Mouse (Mus musculus) intestine, postnatal 0 days (tissue): ENCODE measurements around the gene Cdhr2. TPM values are rescaled to one million over a fixed set of nuclear protein-coding genes. Genes with fewer than 3 reads are reported as not detected.

Source experiments
- ATAC-seq: fragments of 200-750 bp; cut with Nextera tagmentation; 2 replicates; pipeline ENCODE4 v1.8.0; 2017; ENCODE audit warnings: mild to moderate bottlenecking, moderate TSS enrichment, moderate library complexity
- H3K27ac ChIP-seq: fragments of 300-500 bp; sonication (generic); 2 replicates; pipeline ENCODE4 v1.5.1; 2014; ENCODE audit warnings: mild to moderate bottlenecking, low read depth, low read length, moderate library complexity
- H3K27me3 ChIP-seq: fragments of 300-500 bp; sonication (generic); replicated peaks from 2 replicates; pipeline ENCODE4 v1.6.1; 2014; ENCODE audit warnings: low read length, mixed read lengths; ENCODE audit not compliant: control insufficient read depth, insufficient read depth
- H3K36me3 ChIP-seq: fragments of 300-500 bp; sonication (generic); 2 replicates; pipeline ENCODE4 v1.6.1; 2014; ENCODE audit warnings: mild to moderate bottlenecking, moderate library complexity; ENCODE audit not compliant: control insufficient read depth, insufficient read depth
- H3K4me1 ChIP-seq: fragments of 300-500 bp; sonication (generic); replicated peaks from 2 replicates; pipeline ENCODE4 v1.6.1; 2014; ENCODE audit warnings: antibody characterized with exemption, low read length, mixed read lengths; ENCODE audit not compliant: control insufficient read depth, insufficient read depth
- H3K4me2 ChIP-seq: fragments of 300-500 bp; sonication (generic); replicated peaks from 2 replicates; pipeline ENCODE4 v1.6.1; 2014; ENCODE audit warnings: low read depth, mild to moderate bottlenecking, moderate library complexity
- H3K4me3 ChIP-seq: fragments of 300-500 bp; sonication (generic); 2 replicates; pipeline ENCODE4 v1.5.1; 2014; ENCODE audit warnings: low read depth, low read length
- H3K9ac ChIP-seq: fragments of 300-500 bp; sonication (generic); 2 replicates; pipeline ENCODE4 v1.6.1; 2014; ENCODE audit warnings: mild to moderate bottlenecking, low read depth, low read length
- H3K9me3 ChIP-seq: fragments of 300-500 bp; sonication (generic); 2 replicates; pipeline ENCODE4 v1.6.1; 2016; ENCODE audit warnings: mixed run types; ENCODE audit not compliant: control insufficient read depth
- CTCF ChIP-seq: sonication (generic); IDR thresholded peaks from 2 replicates; pipeline ENCODE4 v1.5.1; 2016; ENCODE audit warnings: low read depth, mild to moderate bottlenecking, control low read depth, antibody characterized with exemption, moderate library complexity
- WGBS: fragments of 180-500 bp; shearing (Covaris S2); extraction: QIAGEN DNeasy Blood & Tissue Kit; methylation state at CpG from one replicate; pipeline ENCODE4 v1.1.7; 2014; 5-methylcytosine and 5-hydroxymethylcytosine counted together
- polyA plus RNA-seq: library from polyadenylated mRNA; unstranded; fragments of >200 nt; fragmentation: Nextera tagmentation; extraction: Ambion mirVana; gene quantifications from 2 replicates; pipeline ENCODE4 v1.2.1, GENCODE M21; 2015

Cdhr2 gene
- polyA plus RNA-seq, 1 experiment from 2014 or later = 267 TPM

- Histone ChIP-seq H3K36me3 (peaks cover 20% of the 10 kb centered on the region; the same call in 1 of the 2 replicates), H3K9ac (no peak overlapping the region), H3K27me3 (peaks cover 30% of the 10 kb centered on the region), H3K4me1 (no peaks in the 10 kb centered on the region; the same call in 1 of the 2 replicates), H3K4me2 (peak overlapping the region; percentile 73), H3K27ac (no peak overlapping the region), H3K4me3 (no peak overlapping the region), H3K9me3 (no peaks in the 10 kb centered on the region)
- no peak for ATAC-seq
- TF ChIP-seq CTCF = no peak
- 44% methylated on average over 3 of the region's 3 CpGs for WGBS
These were observed 35.7 kb downstream of the Cdhr2 start for GRCm38 (mm10) chr13:54736931-54737330.

- Histone ChIP-seq H3K27me3 (peaks cover 30% of the 10 kb centered on the region), H3K36me3 (peaks cover 20% of the 10 kb centered on the region; the same call in 1 of the 2 replicates), H3K9me3 (no peaks in the 10 kb centered on the region), H3K4me2 (peak overlapping the region; percentile 73), H3K27ac (no peak overlapping the region), H3K4me1 (no peaks in the 10 kb centered on the region; the same call in 1 of the 2 replicates), H3K9ac (peak overlapping the region; percentile 13; the same call in 1 of the 2 replicates), H3K4me3 (peak overlapping the region; percentile 32)
- TF ChIP-seq CTCF = peak; percentile 26; the same call in 1 of the 2 replicates
- WGBS = 1% methylated on average over 59 of the region's 87 CpGs
- ATAC-seq = peak; percentile 69
These were observed 36.4 kb downstream of the Cdhr2 start for GRCm38 (mm10) chr13:54737488-54738212.

- H3K27me3 ChIP-seq = peaks cover 30% of the 10 kb centered on the region
- H3K36me3 ChIP-seq = peaks cover 20% of the 10 kb centered on the region; the same call in 1 of the 2 replicates
- TF ChIP-seq CTCF = no peak
- peak overlapping the region; percentile 73 for H3K4me2 ChIP-seq
- H3K9ac ChIP-seq = peak overlapping the region; percentile 13; the same call in 1 of the 2 replicates
- H3K4me1 ChIP-seq = no peaks in the 10 kb centered on the region; the same call in 1 of the 2 replicates
- no peaks in the 10 kb centered on the region for H3K9me3 ChIP-seq
- 4% methylated on average over 34 of the region's 34 CpGs for WGBS
- H3K27ac ChIP-seq = no peak overlapping the region
- ATAC-seq = peak; percentile 9; the same call in 1 of the 2 replicates
- peak overlapping the region; percentile 32 for H3K4me3 ChIP-seq
These were observed 36.9 kb downstream of the Cdhr2 start for GRCm38 (mm10) chr13:54738213-54738601.

GRCm38 (mm10) chr13:54746110-54746509, 44.8 kb downstream of the Cdhr2 start:
- ATAC-seq = no peak
- no peak overlapping the region for H3K4me2 ChIP-seq
- no peak overlapping the region for H3K9ac ChIP-seq
- H3K36me3 ChIP-seq = no peaks in the 10 kb centered on the region
- peaks cover 39% of the 10 kb centered on the region for H3K27me3 ChIP-seq
- peaks cover 4% of the 10 kb centered on the region for H3K4me1 ChIP-seq
- no peaks in the 10 kb centered on the region for H3K9me3 ChIP-seq
- no peak overlapping the region for H3K4me3 ChIP-seq
- no peak for TF ChIP-seq CTCF
- 42% methylated on average over 6 of the region's 6 CpGs for WGBS
- no peak overlapping the region for H3K27ac ChIP-seq

GRCm38 (mm10) chr13:54746896-54747295, 45.6 kb downstream of the Cdhr2 start:
- 36% methylated on average over 10 of the region's 10 CpGs for WGBS
- no peak for ATAC-seq

GRCm38 (mm10) chr13:54748190-54748589, 46.9 kb downstream of the Cdhr2 start:
- Histone ChIP-seq H3K9me3 (no peaks in the 10 kb centered on the region), H3K27me3 (peaks cover 42% of the 10 kb centered on the region), H3K4me3 (no peak overlapping the region), H3K4me2 (no peak overlapping the region), H3K4me1 (peaks cover 4% of the 10 kb centered on the region), H3K9ac (no peak overlapping the region), H3K27ac (no peak overlapping the region), H3K36me3 (no peaks in the 10 kb centered on the region)
- WGBS = 75% methylated on average over 8 of the region's 8 CpGs
- TF ChIP-seq CTCF = no peak
- no peak for ATAC-seq

More at GRCm38 (mm10) chr13:54746896-54747295, 45.6 kb downstream of the Cdhr2 start:
- no peak overlapping the region for H3K4me3 ChIP-seq
- no peaks in the 10 kb centered on the region for H3K36me3 ChIP-seq
- peaks cover 42% of the 10 kb centered on the region for H3K27me3 ChIP-seq
- no peak overlapping the region for H3K9ac ChIP-seq
- H3K9me3 ChIP-seq = no peaks in the 10 kb centered on the region
- no peak for TF ChIP-seq CTCF
- no peak overlapping the region for H3K27ac ChIP-seq
- no peak overlapping the region for H3K4me2 ChIP-seq
- peaks cover 4% of the 10 kb centered on the region for H3K4me1 ChIP-seq
